ENCODE assay signal across 8 mouse cellular contexts in the genomic region with DNA sequence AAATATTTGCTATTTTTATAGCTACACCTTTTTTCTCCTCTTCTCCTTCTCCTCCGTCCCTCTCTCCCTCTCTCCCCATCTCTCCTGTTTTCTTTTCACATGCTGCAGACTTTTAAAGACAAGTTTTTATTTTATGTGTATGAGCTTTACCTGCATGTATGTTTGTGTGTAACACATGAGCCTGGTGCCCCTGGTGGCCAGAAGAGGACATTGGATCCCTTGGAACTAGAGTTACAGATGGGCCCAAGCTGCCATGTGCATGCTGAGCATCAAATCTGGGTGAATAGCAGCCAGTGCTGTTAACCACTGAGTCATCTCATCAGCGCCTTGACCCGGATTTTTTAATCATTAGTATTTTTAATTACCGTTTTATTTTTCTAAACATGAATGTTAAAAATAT. TPM values are rescaled to one million over a fixed set of nuclear protein-coding genes. Genes with fewer than 3 reads are reported as not detected.
DNase-seq lines count a peak whose midpoint lies in the region; ATAC-seq and TF ChIP-seq lines count a peak whose summit lies in the region.

No protein-coding gene starts in this region.

- no peaks in the 10 kb centered on the region for H3K79me2 ChIP-seq in MEL (ENCODE audit: control insufficient read depth, insufficient read depth, low read length, poor library complexity)

- H3K27me3 ChIP-seq in heart, postnatal 0 days (ENCODE audit: control insufficient read depth, insufficient read depth, low read length), result no peaks in the 10 kb centered on the region
- H3K27me3 ChIP-seq in heart, embryonic 10.5 days (ENCODE audit: insufficient read depth, poor library complexity, severe bottlenecking), result no peaks in the 10 kb centered on the region
- no peaks in the 10 kb centered on the region; a peak in 1 of 4 replicates for H3K27me3 ChIP-seq in MEL (ENCODE audit: control insufficient read depth in 1 of 2, insufficient read depth in 2 of 2, low read length in 2 of 2)

- no peak for TF ChIP-seq POLR2A in MEL (IDR thresholded peaks at IDR 0.05; ENCODE audit: control insufficient read depth in 1 of 2, insufficient read depth in 1 of 2, low read depth in 1 of 2, low read length in 2 of 2, poor library complexity in 1 of 2)

- TF ChIP-seq RAD21 in MEL (IDR thresholded peaks at IDR 0.05; ENCODE audit: low read depth, low read length), result peak; percentile 72

- H3K4me1 ChIP-seq in heart, postnatal 0 days (ENCODE audit: control insufficient read depth, insufficient read depth), result no peaks in the 10 kb centered on the region
- H3K4me1 ChIP-seq in heart, embryonic 10.5 days, result peaks cover 4% of the 10 kb centered on the region; the same call in 1 of the 2 replicates
- no peaks in the 10 kb centered on the region for H3K4me1 ChIP-seq in MEL (ENCODE audit: control insufficient read depth in 1 of 2, insufficient read depth in 2 of 2, low read length in 2 of 2)

- ATAC-seq in heart, postnatal 0 days (ENCODE audit: insufficient read depth, low read depth), result no peak

- no peak overlapping the region for H3K4me3 ChIP-seq in heart, postnatal 0 days (ENCODE audit: low read depth, low read length)
- no peak overlapping the region for H3K4me3 ChIP-seq in heart, embryonic 10.5 days
- no peak overlapping the region for H3K4me3 ChIP-seq in MEL (ENCODE audit: control insufficient read depth in 1 of 2, insufficient read depth in 1 of 2, low read depth in 2 of 2, low read length in 2 of 2)

- no peak for DNase-seq in heart, postnatal 0 days (ENCODE audit: low spot score)
- DNase-seq in heart, embryonic 10.5 days (ENCODE audit: low spot score), result no peak
- DNase-seq in 416B (ENCODE audit: low read depth) (peak; percentile 37), MEL (ENCODE audit: low read depth, low spot score) (peak; percentile 50)
- DNase-seq in kidney, postnatal 36 days, result peak; percentile 17 to 62
- peak; percentile 47 to 57 for DNase-seq in thymus, postnatal 36 days
- DNase-seq in layer of hippocampus, postnatal 14 days (ENCODE audit: low spot score in 2 of 2), result no peak
- no peak for DNase-seq in neural tube, embryonic 10.5 days (ENCODE audit: extremely low spot score, low spot score)

- H3K27ac ChIP-seq in heart, postnatal 0 days (ENCODE audit: low read depth), result no peak overlapping the region
- no peak overlapping the region for H3K27ac ChIP-seq in heart, embryonic 10.5 days
- no peak overlapping the region for H3K27ac ChIP-seq in MEL (ENCODE audit: control insufficient read depth, low read depth, low read length)

- TF ChIP-seq CTCF in heart, postnatal 0 days (IDR thresholded peaks at IDR 0.05; ENCODE audit: low read depth), result peak; percentile 62
- TF ChIP-seq CTCF in MEL (IDR thresholded peaks at IDR 0.05 in 2 of 3, conservative IDR thresholded peaks at IDR 0.05 in 1 of 3; ENCODE audit: control insufficient read depth in 1 of 3, insufficient read depth in 1 of 3, low read depth in 2 of 3, low read length in 3 of 3, poor library complexity in 1 of 3, severe bottlenecking in 1 of 3), result peak; percentile 51 to 63 (median 62); a peak in 5 of 6 replicates

- H3K4me2 ChIP-seq in heart, postnatal 0 days (ENCODE audit: low read depth, low read length), result no peak overlapping the region

- WGBS in heart, postnatal 0 days, result 66% methylated on average over 4 of the region's 4 CpGs
- WGBS in heart, embryonic 10.5 days, result 63% methylated on average over 4 of the region's 4 CpGs

- no peak overlapping the region for H3K9ac ChIP-seq in heart, postnatal 0 days (replicated peaks; ENCODE audit: low read depth, low read length)
- no peak overlapping the region for H3K9ac ChIP-seq in MEL (ENCODE audit: control insufficient read depth, low read depth, low read length, poor library complexity, severe bottlenecking)

- no peak for TF ChIP-seq EP300 in heart, postnatal 0 days (IDR thresholded peaks at IDR 0.05; ENCODE audit: low read depth)
- no peak for TF ChIP-seq EP300 in MEL (IDR thresholded peaks at IDR 0.05; ENCODE audit: low read depth in 1 of 2, low read length in 2 of 2)

- H3K9me3 ChIP-seq in heart, postnatal 0 days (replicated peaks; ENCODE audit: control insufficient read depth, low read length), result no peaks in the 10 kb centered on the region
- no peaks in the 10 kb centered on the region for H3K9me3 ChIP-seq in heart, embryonic 10.5 days
- H3K9me3 ChIP-seq in MEL (replicated peaks; ENCODE audit: insufficient read depth, low read length), result no peaks in the 10 kb centered on the region

- no peaks in the 10 kb centered on the region for H3K36me3 ChIP-seq in heart, postnatal 0 days (replicated peaks; ENCODE audit: control insufficient read depth, insufficient read depth, low read length)
- H3K36me3 ChIP-seq in heart, embryonic 10.5 days, result no peaks in the 10 kb centered on the region
- H3K36me3 ChIP-seq in MEL (ENCODE audit: control insufficient read depth in 1 of 2, insufficient read depth in 2 of 2, low read length in 2 of 2), result no peaks in the 10 kb centered on the region

TF ChIP-seq in MEL, 35 proteins besides CTCF, POLR2A, EP300 and RAD21:
- TF ChIP-seq SMC3 (IDR thresholded peaks at IDR 0.05; ENCODE audit: low read depth, low read length), result peak; percentile 71
- TF ChIP-seq ZNF384 (IDR thresholded peaks at IDR 0.05; ENCODE audit: low read depth, low read length), result no peak
- TF ChIP-seq ZC3H11A (IDR thresholded peaks at IDR 0.05; ENCODE audit: low read depth, low read length), result peak; percentile 59

RNA-seq across cellular contexts. Expression of a gene that starts 42.9 kb away (rescaled TPM):
- not detected in 2 replicates for total RNA-seq in heart, postnatal 0 days (2014; rRNA removed; ENCODE audit: low replicate concordance)
- 0.07 and 0.19 TPM in 2 replicates for polyA plus RNA-seq in heart, postnatal 0 days (2015; fragmentation: Nextera tagmentation; extraction: Ambion mirVana)
- polyA plus RNA-seq in heart, embryonic 10.5 days (2016; fragmentation: Nextera tagmentation; extraction: Ambion mirVana), result 0.05 and 0.15 TPM in 2 replicates
- total RNA-seq in MEL (2012; rRNA removed), result 0.13 and 0.31 TPM in 2 replicates
- polyA plus RNA-seq in MEL (2012; ENCODE audit: insufficient read depth in 1 of 2, insufficient read length in 2 of 2, low read depth in 1 of 2, low replicate concordance in 2 of 2, missing spikeins in 1 of 2), result under 1 TPM in 1 of 2 experiments, not detected in 1; 0.07 TPM
- 1 to 10 TPM in 1 of 2 experiments, under 1 TPM in 1; 0.83 to 1.2 TPM for total RNA-seq in layer of hippocampus, postnatal 14 days (2021)

Comparison
In these comparisons a context has a peak if more than half of its experiments do, and no peak if none do; other contexts are left out.
1. DNase-seq: peak in 416B (single experiment), MEL (single experiment), kidney, postnatal 36 days (2 of 2) and thymus, postnatal 36 days (2 of 2); none in heart, postnatal 0 days (single experiment), heart, embryonic 10.5 days (single experiment), layer of hippocampus, postnatal 14 days (0 of 2) and neural tube, embryonic 10.5 days (single experiment).